26 mouse cellular contexts compared by ENCODE assay signal in genomic region chr12:34408139-34408538, GRCm38 (mm10).
"Had no signal": no experiment of that assay in that cellular context is flagged by ENCODE, and none has a peak within 500 bp of the region (broad histone marks: within the 10 kb centered on the region; RNA-seq: fewer than 3 reads in every experiment).

No protein-coding gene starts in this region.

- ATAC-seq: hindbrain, embryonic 16.5 days; inflammation-experienced regulatory T-cells, adult 6 months; intestine, embryonic 15.5 days; intestine, postnatal 0 days had no signal

- DNase-seq: gastrocnemius, adult 2 months; gastrocnemius, postnatal 10 days; gastrocnemius, postnatal 25 days; heart, adult 18-20 months; heart, postnatal 10 days; heart, postnatal 4 days; kidney, adult 18-20 months; kidney, postnatal 14 days; kidney, postnatal 36 days; liver; liver, embryonic 13.5 days had no signal

- H3K36me3 ChIP-seq: hindbrain, embryonic 10.5 days; hindbrain, embryonic 12.5 days; intestine, embryonic 15.5 days; limb, embryonic 10.5 days; limb, embryonic 12.5 days; liver, embryonic 13.5 days; liver, embryonic 15.5 days had no signal

- H3K4me1 ChIP-seq: heart, embryonic 10.5 days; heart, embryonic 12.5 days; hindbrain, embryonic 10.5 days; hindbrain, embryonic 12.5 days; intestine, embryonic 15.5 days; liver, embryonic 13.5 days; liver, embryonic 15.5 days had no signal

- H3K9ac ChIP-seq: heart, embryonic 12.5 days; hindbrain, embryonic 12.5 days; hindbrain, embryonic 14.5 days; intestine, embryonic 15.5 days; limb, embryonic 12.5 days; liver, embryonic 13.5 days; liver, embryonic 15.5 days had no signal

- H3K9me3 ChIP-seq: heart, embryonic 10.5 days; heart, embryonic 12.5 days; hindbrain, embryonic 10.5 days; hindbrain, embryonic 12.5 days; intestine, embryonic 15.5 days; limb, embryonic 10.5 days; limb, embryonic 12.5 days; liver, embryonic 13.5 days; liver, embryonic 15.5 days had no signal

- H3K4me3 ChIP-seq: gastrocnemius, adult 2 months; heart, embryonic 10.5 days; heart, embryonic 12.5 days; hindbrain, embryonic 10.5 days; hindbrain, embryonic 12.5 days; intestine, embryonic 15.5 days; layer of hippocampus, adult 2 months; left cerebral cortex, adult 2 months; limb, embryonic 10.5 days; limb, embryonic 12.5 days; liver, embryonic 13.5 days; liver, embryonic 15.5 days had no signal

- H3K4me2 ChIP-seq: heart, embryonic 12.5 days; hindbrain, embryonic 12.5 days; hindbrain, embryonic 14.5 days; intestine, embryonic 15.5 days; limb, embryonic 12.5 days; liver, embryonic 11.5 days; liver, embryonic 13.5 days; liver, embryonic 15.5 days had no signal

- H3K27me3 ChIP-seq: heart, embryonic 12.5 days; hindbrain, embryonic 12.5 days; intestine, embryonic 15.5 days; liver, embryonic 13.5 days; liver, embryonic 15.5 days had no signal

- H3K27ac ChIP-seq: gastrocnemius, adult 2 months; heart, embryonic 10.5 days; hindbrain, embryonic 10.5 days; hindbrain, embryonic 12.5 days; hindbrain, embryonic 14.5 days; intestine, embryonic 15.5 days; layer of hippocampus, adult 2 months; left cerebral cortex, adult 2 months; limb, embryonic 10.5 days; liver, embryonic 13.5 days; liver, embryonic 15.5 days had no signal
